Mouse (Mus musculus) bone marrow, adult 2 months (tissue): ENCODE measurements around the gene 1700122O11Rik. TPM values are rescaled to one million over a fixed set of nuclear protein-coding genes. Genes with fewer than 3 reads are reported as not detected.

Source experiments
- H3K27ac ChIP-seq: fragments of 200-500 bp; 2 replicates; pipeline ENCODE4 v1.5.1; 2012; ENCODE audit warnings: low read depth, mild to moderate bottlenecking, control low read depth, inconsistent platforms, low read length; ENCODE audit not compliant: control insufficient read depth, poor library complexity, insufficient read depth
- H3K4me1 ChIP-seq: fragments of 200-500 bp; 2 replicates; pipeline ENCODE4 v1.6.1; 2011; ENCODE audit warnings: low read length; ENCODE audit not compliant: control insufficient read depth, insufficient read depth
- H3K4me3 ChIP-seq: fragments of 200-500 bp; replicated peaks from 2 replicates; pipeline ENCODE3; 2011; ENCODE audit warnings: mild to moderate bottlenecking, low read depth, low read length, control low read depth; ENCODE audit not compliant: control insufficient read depth
- CTCF ChIP-seq: fragments of 200-500 bp; IDR thresholded peaks from 2 replicates; pipeline ENCODE4 v1.5.1; 2011; ENCODE audit warnings: low read length, control low read depth; ENCODE audit not compliant: control insufficient read depth, insufficient read depth
- POLR2A ChIP-seq: fragments of 200-500 bp; IDR thresholded peaks from 2 replicates; pipeline ENCODE4 v1.6.1; 2011; ENCODE audit warnings: low read depth, mild to moderate bottlenecking, control low read depth, low read length, borderline replicate concordance; ENCODE audit not compliant: control insufficient read depth
- WGBS: fragments of 180-500 bp; shearing (Covaris S2); methylation state at CpG from one replicate; pipeline ENCODE4 v1.1.7; 2018; 5-methylcytosine and 5-hydroxymethylcytosine counted together
- polyA plus RNA-seq: library from polyadenylated mRNA; stranded (reverse); fragments of >200 nt; gene quantifications from 2 replicates; pipeline ENCODE4 v1.2.4, GENCODE M21; 2011; ENCODE audit warnings: low replicate concordance; ENCODE audit not compliant: missing spikeins, insufficient read depth, insufficient read length

The 1700122O11Rik gene
- polyA plus RNA-seq, 1 experiment: not detected

DNA sequence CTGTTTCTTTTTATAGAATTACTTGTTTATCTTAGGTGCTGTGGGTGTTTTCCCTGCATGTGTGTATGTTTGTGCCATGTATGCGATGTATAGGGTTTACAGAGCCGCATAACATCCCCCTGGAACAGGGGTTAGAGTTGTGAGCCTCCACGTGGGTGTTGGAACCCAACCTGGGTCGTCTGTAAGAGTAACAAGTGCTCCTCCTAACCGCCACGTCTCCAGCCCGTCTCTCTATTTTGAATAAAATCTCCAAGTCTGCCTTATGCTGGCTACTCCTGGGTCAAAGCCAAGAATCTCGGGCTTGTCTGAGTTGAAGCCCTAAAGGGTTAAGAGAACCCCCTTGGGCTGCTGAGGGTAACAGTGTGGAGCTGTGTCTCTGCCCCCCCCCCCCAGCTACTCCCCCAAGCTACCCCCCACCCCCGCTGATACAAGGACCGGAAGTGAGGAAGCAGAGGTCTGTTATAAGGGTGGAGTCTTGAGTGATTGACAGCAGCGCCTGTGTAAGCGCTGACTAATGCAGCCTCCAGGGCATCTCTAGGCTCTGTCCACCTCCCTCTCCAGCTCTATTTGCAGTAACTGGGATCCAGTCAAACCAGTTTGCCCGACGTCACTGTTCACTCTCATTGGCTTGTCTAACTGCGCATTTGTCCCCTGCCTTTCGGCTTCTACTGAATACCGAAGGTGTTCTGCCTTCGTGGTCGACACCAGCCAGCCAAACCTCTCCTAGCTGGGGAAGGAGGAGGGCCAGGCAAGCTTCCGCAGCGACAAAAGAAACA is 36.3 kb downstream of the 1700122O11Rik start:
- TF ChIP-seq POLR2A: no peak
- TF ChIP-seq CTCF: no peak
- peak overlapping the region; percentile 49 for H3K4me3 ChIP-seq
- H3K4me1 ChIP-seq: no peaks in the 10 kb centered on the region
- H3K27ac ChIP-seq: no peak overlapping the region
- WGBS: 3% methylated on average over 21 of the region's 21 CpGs

GRCm38 (mm10) chr17:48001157-48001556 is 36.9 kb downstream of the 1700122O11Rik start:
- 6% methylated on average over 7 of the region's 7 CpGs for WGBS
- no peak overlapping the region for H3K4me3 ChIP-seq
- no peaks in the 10 kb centered on the region for H3K4me1 ChIP-seq
- no peak overlapping the region for H3K27ac ChIP-seq
- TF ChIP-seq CTCF (no peak), POLR2A (no peak)

DNA sequence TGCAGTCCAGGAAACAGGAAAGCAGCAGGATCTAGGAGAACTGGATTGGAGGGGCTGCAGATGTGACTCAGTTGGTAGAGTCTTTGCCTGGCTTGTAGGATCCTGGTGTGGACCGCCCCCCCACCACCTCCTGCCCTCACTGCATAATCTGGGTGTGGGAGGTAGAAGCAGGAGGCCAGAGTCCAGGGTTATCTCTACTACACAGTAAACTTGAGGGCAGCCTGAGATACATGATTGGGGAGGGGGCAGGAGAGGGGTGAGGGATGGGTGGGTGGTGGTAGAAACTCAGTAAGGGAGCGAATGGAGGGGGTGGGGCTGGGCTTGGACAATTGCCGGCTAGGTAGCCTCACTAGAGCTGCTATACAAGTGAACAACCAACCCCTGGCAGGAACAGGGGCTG is 38.3 kb downstream of the 1700122O11Rik start:
- no peak overlapping the region for H3K4me3 ChIP-seq
- no peak overlapping the region for H3K27ac ChIP-seq
- TF ChIP-seq CTCF (no peak), POLR2A (no peak)
- WGBS: 67% methylated on average over 3 of the region's 3 CpGs
- no peaks in the 10 kb centered on the region for H3K4me1 ChIP-seq

DNA sequence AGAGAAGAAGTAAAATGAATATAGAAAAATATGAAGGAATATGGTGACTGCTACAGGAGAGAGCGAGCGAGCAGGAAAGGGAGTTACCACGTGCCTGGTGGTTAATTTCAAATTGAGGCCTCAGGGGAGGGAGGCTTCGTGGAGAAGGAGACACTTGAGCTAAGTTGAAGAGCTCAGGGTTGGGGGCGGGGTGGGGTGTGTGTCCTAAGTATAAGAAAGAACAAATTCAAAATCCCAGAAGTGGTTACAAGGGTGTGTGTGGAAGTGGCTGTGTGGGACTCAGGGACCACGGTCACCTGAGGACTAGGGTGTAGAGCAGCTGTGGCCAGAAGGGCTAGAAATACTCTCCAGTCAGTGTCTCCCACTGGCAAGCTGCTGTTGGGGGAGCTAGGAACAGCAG is 38.7 kb downstream of the 1700122O11Rik start:
- Histone ChIP-seq H3K4me1 (no peaks in the 10 kb centered on the region), H3K27ac (no peak overlapping the region), H3K4me3 (no peak overlapping the region)
- no peak for TF ChIP-seq CTCF
- no peak for TF ChIP-seq POLR2A
- 46% methylated on average over 6 of the region's 6 CpGs for WGBS

DNA sequence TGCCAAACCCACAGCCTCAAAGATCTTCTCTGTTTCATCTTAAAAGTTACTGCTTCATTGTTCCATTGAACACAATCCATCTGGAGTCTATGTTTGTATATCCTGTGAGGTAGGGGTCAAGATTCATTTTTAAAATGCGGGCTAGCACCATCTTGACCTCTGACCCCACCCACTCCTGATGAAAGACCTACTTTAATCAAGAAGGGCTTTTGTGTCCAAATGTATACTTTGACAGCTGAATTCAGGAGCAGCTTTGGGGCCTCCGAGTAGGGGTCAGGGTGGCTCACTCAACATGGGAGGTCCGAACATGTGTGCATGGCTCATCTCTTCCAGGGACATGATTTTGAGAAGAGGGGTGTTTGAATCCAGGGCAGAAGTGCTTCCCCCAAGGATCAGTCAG is 40.3 kb downstream of the 1700122O11Rik start:
- Histone ChIP-seq H3K4me1 (no peaks in the 10 kb centered on the region), H3K27ac (no peak overlapping the region), H3K4me3 (no peak overlapping the region)
- TF ChIP-seq POLR2A: no peak
- TF ChIP-seq CTCF: no peak
- WGBS: 88% methylated on average over 3 of the region's 3 CpGs

- 62% methylated on average over 10 of the region's 10 CpGs for WGBS
- TF ChIP-seq CTCF (no peak), POLR2A (no peak)
- H3K4me1 ChIP-seq: no peaks in the 10 kb centered on the region; the same call in 1 of the 2 replicates
- H3K27ac ChIP-seq: no peak overlapping the region
- no peak overlapping the region for H3K4me3 ChIP-seq
Measured at GRCm38 (mm10) chr17:47990392-47991123, 47.5 kb downstream of the 1700122O11Rik start.

GRCm38 (mm10) chr17:47989951-47990378 is 48.1 kb downstream of the 1700122O11Rik start:
- no peak overlapping the region for H3K27ac ChIP-seq
- no peak overlapping the region for H3K4me3 ChIP-seq
- H3K4me1 ChIP-seq: no peaks in the 10 kb centered on the region; the same call in 1 of the 2 replicates
- TF ChIP-seq CTCF (0 out of 2 replicates have a peak, but pooled peaks have one; percentile 3), POLR2A (no peak)
- under 1% methylated on average over 8 of the region's 8 CpGs for WGBS

DNA sequence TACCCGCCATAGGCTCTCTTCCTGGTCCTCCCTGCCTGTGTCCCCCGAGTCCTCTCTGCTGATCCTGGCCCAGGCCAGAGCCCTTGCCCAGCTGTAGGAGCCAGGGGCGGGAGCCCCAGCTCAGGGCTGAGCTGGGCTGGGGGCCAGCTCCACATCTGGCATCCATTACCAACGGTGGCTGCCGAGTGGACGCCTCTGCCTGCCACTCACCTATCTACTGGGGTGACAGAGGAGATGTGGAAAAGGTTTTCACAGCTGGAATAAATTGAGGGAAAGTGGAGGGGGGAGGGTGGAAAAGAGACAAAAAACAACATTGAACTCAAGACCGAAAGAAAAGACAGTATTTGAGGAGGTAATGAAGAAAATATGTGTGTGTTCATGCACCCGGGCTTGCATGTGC is 49.3 kb downstream of the 1700122O11Rik start:
- Histone ChIP-seq H3K4me1 (no peaks in the 10 kb centered on the region; the same call in 1 of the 2 replicates), H3K27ac (no peak overlapping the region), H3K4me3 (no peak overlapping the region)
- TF ChIP-seq POLR2A: no peak
- TF ChIP-seq CTCF: no peak
- 67% methylated on average over 8 of the region's 8 CpGs for WGBS
